Mouse (Mus musculus) midbrain, embryonic 10.5 days (tissue): ENCODE results near the gene Dennd4c. TPM values are rescaled to one million over a fixed set of nuclear protein-coding genes. Genes with fewer than 3 reads are reported as not detected.

Source experiments
- DNase-seq: peaks from one replicate; pipeline ENCODE4 v3.0.0-alpha.2; 2017; ENCODE audit warnings: low spot score
- H3K27ac ChIP-seq: fragments of 300-500 bp; sonication (generic); replicated peaks from 2 replicates; pipeline ENCODE4 v1.5.1; 2016; ENCODE audit warnings: mild to moderate bottlenecking
- H3K27me3 ChIP-seq: fragments of 300-500 bp; sonication (generic); 2 replicates; pipeline ENCODE4 v1.6.1; 2016; ENCODE audit warnings: low read depth, mild to moderate bottlenecking; ENCODE audit not compliant: poor library complexity, severe bottlenecking
- H3K36me3 ChIP-seq: fragments of 300-500 bp; sonication (generic); 2 replicates; pipeline ENCODE4 v1.6.1; 2016; ENCODE audit warnings: mild to moderate bottlenecking, moderate library complexity
- H3K4me1 ChIP-seq: fragments of 300-500 bp; sonication (generic); 2 replicates; pipeline ENCODE4 v1.6.1; 2016
- H3K4me3 ChIP-seq: fragments of 300-500 bp; sonication (generic); 2 replicates; pipeline ENCODE4 v1.5.1; 2016; ENCODE audit warnings: mild to moderate bottlenecking, moderate library complexity
- H3K9me3 ChIP-seq: fragments of 300-500 bp; sonication (generic); replicated peaks from 2 replicates; pipeline ENCODE4 v1.6.1; 2016; ENCODE audit warnings: mild to moderate bottlenecking
- WGBS: fragments of 180-500 bp; shearing (Covaris S2); methylation state at CpG from one replicate; pipeline ENCODE4 v1.1.7; 2016; 5-methylcytosine and 5-hydroxymethylcytosine counted together
- polyA plus RNA-seq: library from polyadenylated mRNA; unstranded; fragments of >200 nt; fragmentation: Nextera tagmentation; extraction: Ambion mirVana; gene quantifications from 2 replicates; pipeline ENCODE4 v1.2.1, GENCODE M21; 2016

Dennd4c gene
- polyA plus RNA-seq, 1 experiment from 2014 or later: 4.2 TPM

- Histone ChIP-seq H3K4me3 (no peak overlapping the region), H3K9me3 (no peaks in the 10 kb centered on the region), H3K36me3 (no peaks in the 10 kb centered on the region), H3K27ac (no peak overlapping the region), H3K4me1 (no peaks in the 10 kb centered on the region), H3K27me3 (no peaks in the 10 kb centered on the region)
- no peak for DNase-seq
- 91% methylated on average over 5 of the region's 5 CpGs for WGBS
These were observed 22.2 kb upstream of the Dennd4c start for GRCm38 (mm10) chr4:86726141-86726540.

- H3K27ac ChIP-seq: no peak overlapping the region
- 85% methylated on average over 6 of the region's 6 CpGs for WGBS
- no peak for DNase-seq
- H3K4me1 ChIP-seq: no peaks in the 10 kb centered on the region
- H3K36me3 ChIP-seq: no peaks in the 10 kb centered on the region
- no peak overlapping the region for H3K4me3 ChIP-seq
- H3K9me3 ChIP-seq: no peaks in the 10 kb centered on the region
- no peaks in the 10 kb centered on the region for H3K27me3 ChIP-seq
These were observed 18.5 kb upstream of the Dennd4c start for GRCm38 (mm10) chr4:86729829-86730228.

- H3K9me3 ChIP-seq: no peaks in the 10 kb centered on the region
- H3K4me1 ChIP-seq: no peaks in the 10 kb centered on the region
- H3K36me3 ChIP-seq: no peaks in the 10 kb centered on the region
- WGBS: 90% methylated on average over 19 of the region's 19 CpGs
- DNase-seq: no peak
- no peak overlapping the region for H3K4me3 ChIP-seq
- H3K27me3 ChIP-seq: no peaks in the 10 kb centered on the region
- H3K27ac ChIP-seq: no peak overlapping the region
These were observed 14.1 kb upstream of the Dennd4c start for GRCm38 (mm10) chr4:86734088-86734841.

- H3K4me3 ChIP-seq: no peak overlapping the region
- no peak overlapping the region for H3K27ac ChIP-seq
- no peak for DNase-seq
- H3K9me3 ChIP-seq: 0 out of 2 replicates have a peak, but pooled peaks cover 2% of the 10 kb centered on the region
- no peaks in the 10 kb centered on the region for H3K27me3 ChIP-seq
- WGBS: 84% methylated on average over 5 of the region's 5 CpGs
- no peaks in the 10 kb centered on the region for H3K4me1 ChIP-seq
- H3K36me3 ChIP-seq: no peaks in the 10 kb centered on the region
These were observed 8.9 kb upstream of the Dennd4c start for GRCm38 (mm10) chr4:86739308-86739993.

- Histone ChIP-seq H3K27me3 (no peaks in the 10 kb centered on the region), H3K9me3 (no peaks in the 10 kb centered on the region), H3K4me1 (peaks cover 23% of the 10 kb centered on the region), H3K4me3 (peak overlapping the region; percentile 98), H3K36me3 (no peaks in the 10 kb centered on the region), H3K27ac (peak overlapping the region; percentile 94)
- DNase-seq: no peak
- WGBS: under 1% methylated on average over 13 of the region's 13 CpGs
These were observed 1.0 kb downstream of the Dennd4c start for GRCm38 (mm10) chr4:86749361-86749841.

- Histone ChIP-seq H3K27me3 (no peaks in the 10 kb centered on the region), H3K4me3 (peak overlapping the region; percentile 98; the same call in 1 of the 2 replicates), H3K9me3 (no peaks in the 10 kb centered on the region), H3K36me3 (peaks cover 2% of the 10 kb centered on the region; the same call in 1 of the 2 replicates), H3K27ac (no peak overlapping the region), H3K4me1 (peaks cover 23% of the 10 kb centered on the region)
- no peak for DNase-seq
- 81% methylated on average over 10 of the region's 10 CpGs for WGBS
These were observed 2.1 kb downstream of the Dennd4c start for GRCm38 (mm10) chr4:86750346-86750945.

- Histone ChIP-seq H3K9me3 (no peaks in the 10 kb centered on the region), H3K4me3 (no peak overlapping the region), H3K4me1 (no peaks in the 10 kb centered on the region), H3K36me3 (peaks cover 15% of the 10 kb centered on the region; the same call in 1 of the 2 replicates), H3K27me3 (no peaks in the 10 kb centered on the region), H3K27ac (no peak overlapping the region)
- DNase-seq: no peak
These were observed 16.0 kb downstream of the Dennd4c start for GRCm38 (mm10) chr4:86764307-86764706.

- Histone ChIP-seq H3K36me3 (peaks cover 29% of the 10 kb centered on the region), H3K4me1 (no peaks in the 10 kb centered on the region), H3K27ac (no peak overlapping the region), H3K4me3 (no peak overlapping the region), H3K27me3 (no peaks in the 10 kb centered on the region), H3K9me3 (no peaks in the 10 kb centered on the region)
- DNase-seq: no peak
- WGBS: 95% methylated on average over 9 of the region's 9 CpGs
These were observed 29.2 kb downstream of the Dennd4c start for GRCm38 (mm10) chr4:86777587-86777986.

GRCm38 (mm10) chr4:86810604-86811003 lies 62.2 kb downstream of the Dennd4c start:
- Histone ChIP-seq H3K4me1 (no peaks in the 10 kb centered on the region), H3K9me3 (no peaks in the 10 kb centered on the region), H3K4me3 (no peak overlapping the region), H3K36me3 (peaks cover 16% of the 10 kb centered on the region), H3K27me3 (no peaks in the 10 kb centered on the region), H3K27ac (no peak overlapping the region)
- WGBS: 57% methylated on average over 2 of the region's 2 CpGs
- no peak for DNase-seq

- Histone ChIP-seq H3K4me1 (no peaks in the 10 kb centered on the region), H3K27me3 (no peaks in the 10 kb centered on the region), H3K4me3 (no peak overlapping the region), H3K36me3 (peaks cover 13% of the 10 kb centered on the region), H3K27ac (no peak overlapping the region), H3K9me3 (no peaks in the 10 kb centered on the region)
- 92% methylated on average over 3 of the region's 3 CpGs for WGBS
- no peak for DNase-seq
These were observed 66.5 kb downstream of the Dennd4c start for GRCm38 (mm10) chr4:86814850-86815249.

GRCm38 (mm10) chr4:86823169-86823568 lies 74.8 kb downstream of the Dennd4c start:
- WGBS: 82% methylated on average over 2 of the region's 2 CpGs
- Histone ChIP-seq H3K36me3 (peaks cover 59% of the 10 kb centered on the region), H3K27me3 (no peaks in the 10 kb centered on the region), H3K27ac (no peak overlapping the region), H3K9me3 (no peaks in the 10 kb centered on the region), H3K4me3 (no peak overlapping the region), H3K4me1 (no peaks in the 10 kb centered on the region)
- peak; percentile 43 for DNase-seq

GRCm38 (mm10) chr4:86825143-86825542 lies 76.8 kb downstream of the Dennd4c start:
- no peak for DNase-seq
- no peaks in the 10 kb centered on the region for H3K9me3 ChIP-seq
- no peaks in the 10 kb centered on the region for H3K27me3 ChIP-seq
- no peaks in the 10 kb centered on the region for H3K4me1 ChIP-seq
- H3K4me3 ChIP-seq: no peak overlapping the region
- no peak overlapping the region for H3K27ac ChIP-seq
- H3K36me3 ChIP-seq: peaks cover 75% of the 10 kb centered on the region
- 93% methylated on average over 7 of the region's 7 CpGs for WGBS

- Histone ChIP-seq H3K4me1 (no peaks in the 10 kb centered on the region), H3K9me3 (no peaks in the 10 kb centered on the region), H3K36me3 (peaks cover 69% of the 10 kb centered on the region), H3K4me3 (no peak overlapping the region), H3K27ac (no peak overlapping the region), H3K27me3 (no peaks in the 10 kb centered on the region)
- no peak for DNase-seq
- 93% methylated on average over 2 of the region's 2 CpGs for WGBS
These were observed 83.5 kb downstream of the Dennd4c start for GRCm38 (mm10) chr4:86831896-86832295.
